ENCODE assay signal across 9 mouse cellular contexts in the genomic region with DNA sequence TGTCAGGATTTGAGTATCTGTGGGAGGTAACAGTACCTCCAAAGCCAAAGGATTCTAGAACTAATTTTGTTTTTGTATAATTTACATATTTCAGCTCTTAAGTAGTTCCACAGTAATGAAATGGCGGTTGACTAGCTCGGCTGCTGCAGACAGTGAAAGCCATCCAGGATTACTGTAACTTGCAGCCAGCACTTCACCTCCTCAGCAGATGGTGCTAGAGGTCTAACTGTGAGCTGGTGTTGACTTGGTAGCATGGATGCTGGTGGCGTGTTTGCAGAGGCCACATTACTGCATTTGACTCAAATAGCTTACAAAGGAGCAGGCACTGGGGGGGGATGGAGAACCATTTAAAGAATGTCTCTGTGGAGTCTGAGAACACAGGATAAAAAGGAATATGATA. TPM values are rescaled to one million over a fixed set of nuclear protein-coding genes. Genes with fewer than 3 reads are reported as not detected.
DNase-seq lines count a peak whose midpoint lies in the region; ATAC-seq and TF ChIP-seq lines count a peak whose summit lies in the region.
"Had no signal": no experiment of that assay in that cellular context is flagged by ENCODE, and none has a peak within 500 bp of the region (broad histone marks: within the 10 kb centered on the region; RNA-seq: fewer than 3 reads in every experiment).

No protein-coding gene starts in this region.

- peaks cover 16% of the 10 kb centered on the region for H3K4me1 ChIP-seq in heart, embryonic 12.5 days (replicated peaks)
- H3K4me1 ChIP-seq: limb, embryonic 15.5 days had no signal

- intact Hi-C loops in gastrocnemius, postnatal 14 days (cut with DNase I; ENCODE audit: low total_unique reads), result no loop called here

- H3K36me3 ChIP-seq in heart, embryonic 12.5 days, result peaks cover 9% of the 10 kb centered on the region; the same call in 1 of the 2 replicates
- H3K36me3 ChIP-seq: limb, embryonic 15.5 days had no signal

- H3K4me2 ChIP-seq in heart, embryonic 12.5 days, result no peak overlapping the region
- H3K4me2 ChIP-seq: limb, embryonic 15.5 days had no signal

- peak; percentile 31; the same call in 1 of the 2 replicates for TF ChIP-seq CTCF in brain, embryonic 14.5 days (IDR thresholded peaks at IDR 0.05; ENCODE audit: borderline replicate concordance, extremely low read depth, insufficient read depth, insufficient read length)

- WGBS in heart, embryonic 12.5 days, result 46% methylated on average over 3 of the region's 3 CpGs

- no peak overlapping the region for H3K27ac ChIP-seq in heart, embryonic 12.5 days (ENCODE audit: poor library complexity, severe bottlenecking)
- H3K27ac ChIP-seq: limb, embryonic 15.5 days had no signal

- peak; percentile 20 for DNase-seq in heart, postnatal 4 days
- peak; percentile 22 for DNase-seq in 416B (ENCODE audit: low read depth)
- DNase-seq in brain, embryonic 14.5 days (ENCODE audit: low read depth), result peak; percentile 60
- DNase-seq in layer of hippocampus, adult 8-10 months (ENCODE audit: low spot score in 2 of 2), result peak; percentile 29 to 54
- peak; percentile 60 to 69 for DNase-seq in right cerebral cortex, postnatal 10 days (ENCODE audit: low spot score in 2 of 2)
- DNase-seq in gastrocnemius, postnatal 14 days, result no peak
- no peak for DNase-seq in spleen, adult 18-20 months

- TF ChIP-seq POLR2A in brain, embryonic 14.5 days (IDR thresholded peaks at IDR 0.05; ENCODE audit: borderline replicate concordance, extremely low read depth, insufficient read depth, insufficient read length, poor library complexity, severe bottlenecking), result no peak

- no peak overlapping the region for H3K4me3 ChIP-seq in heart, embryonic 12.5 days
- H3K4me3 ChIP-seq: limb, embryonic 15.5 days had no signal

- no peak for ATAC-seq in heart, embryonic 12.5 days (ENCODE audit: insufficient number of reproducible peaks, low FRiP score)

- no peaks in the 10 kb centered on the region for H3K9me3 ChIP-seq in heart, embryonic 12.5 days (replicated peaks)
- H3K9me3 ChIP-seq: limb, embryonic 15.5 days had no signal

- H3K9ac ChIP-seq in heart, embryonic 12.5 days, result no peak overlapping the region
- H3K9ac ChIP-seq: limb, embryonic 15.5 days had no signal

- no peaks in the 10 kb centered on the region for H3K27me3 ChIP-seq in heart, embryonic 12.5 days (replicated peaks)
- H3K27me3 ChIP-seq: limb, embryonic 15.5 days had no signal

RNA-seq across cellular contexts. Expression of a gene that starts 29.9 kb away (rescaled TPM):
- total RNA-seq in heart, postnatal 4 days (2021), result 1 to 10 TPM; 3.0 to 3.6 TPM
- polyA plus RNA-seq in heart, embryonic 12.5 days (2016; fragmentation: Nextera tagmentation; extraction: Ambion mirVana), result 1.9 and 2.5 TPM in 2 replicates
- polyA plus RNA-seq in brain, embryonic 14.5 days (2012; rRNA removed), result 31.9 and 33.9 TPM in 2 replicates
- total RNA-seq in layer of hippocampus, adult 8-10 months (2022), result 10 to 100 TPM; 25.8 to 38.3 (median 30.7) TPM
- total RNA-seq in gastrocnemius, postnatal 14 days (2021), result 1 to 10 TPM; 2.8 TPM

Comparison
In these comparisons a context has a peak if more than half of its experiments do, and no peak if none do; other contexts are left out.
1. DNase-seq: peak in heart, postnatal 4 days (single experiment), 416B (single experiment), brain, embryonic 14.5 days (single experiment), layer of hippocampus, adult 8-10 months (2 of 2) and right cerebral cortex, postnatal 10 days (2 of 2); none in gastrocnemius, postnatal 14 days (single experiment) and spleen, adult 18-20 months (0 of 2).
2. RNA of a gene that starts 29.9 kb away (total RNA-seq): 25.8 to 38.3 TPM in layer of hippocampus, adult 8-10 months; 3.0 to 3.6 TPM in heart, postnatal 4 days and 2.8 TPM in gastrocnemius, postnatal 14 days; every median in the first group is over 4 times any median in the second.